Comparison of ENCODE assay signal across 8 mouse cellular contexts in the genomic region with DNA sequence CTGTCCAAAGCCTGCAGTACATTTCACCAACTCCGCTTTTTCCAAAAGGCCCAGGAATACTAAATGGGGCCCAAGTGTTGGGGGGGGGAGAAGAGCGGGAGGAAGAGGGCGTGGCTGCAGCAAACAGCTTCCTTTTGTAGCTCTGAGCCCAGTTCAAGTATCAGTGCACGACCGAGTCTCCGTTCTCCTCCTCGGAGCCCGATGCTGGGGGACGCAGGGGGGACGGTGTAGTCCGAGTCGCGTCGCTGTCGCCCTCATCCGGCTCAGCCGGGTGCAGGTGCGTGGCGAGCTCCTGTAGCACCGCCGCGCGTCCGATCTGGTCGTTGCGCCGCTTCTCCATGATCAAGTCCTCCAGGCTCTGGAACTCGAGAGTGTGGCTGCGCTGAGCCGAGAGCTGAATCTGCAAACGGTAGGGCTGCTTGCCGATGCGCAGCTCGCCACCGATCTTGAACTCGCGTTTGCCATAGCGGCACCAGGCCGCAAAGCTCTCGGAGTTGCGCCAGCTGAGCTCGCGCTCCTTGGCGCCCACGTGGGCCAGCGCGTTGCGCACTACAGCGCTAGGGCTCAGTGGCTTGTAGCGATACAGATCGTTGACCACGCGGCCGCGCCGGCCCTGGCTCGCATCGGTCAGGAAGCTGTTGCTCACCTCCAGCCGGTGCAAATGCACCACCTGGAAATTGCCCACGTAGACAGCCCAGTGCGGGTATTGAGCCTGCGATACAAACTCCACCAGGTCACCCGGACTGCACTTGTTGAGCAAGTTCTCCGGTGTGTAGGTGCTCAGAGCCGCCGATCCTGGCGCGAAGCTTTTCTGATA. TPM values are rescaled to one million over a fixed set of nuclear protein-coding genes. Genes with fewer than 3 reads are reported as not detected.
DNase-seq lines count a peak whose midpoint lies in the region; ATAC-seq and TF ChIP-seq lines count a peak whose summit lies in the region.

No protein-coding gene starts in this region.

- H3K9me3 ChIP-seq in megakaryocyte, embryonic 14.5 days: 0 out of 2 replicates have a peak, but pooled peaks cover 5% of the 10 kb centered on the region

- H3K4me3 ChIP-seq in cortical plate, adult 2 months (ENCODE audit: insufficient read depth, low read length): peak overlapping the region; percentile 64
- peak overlapping the region; percentile 97 for H3K4me3 ChIP-seq in megakaryocyte, embryonic 14.5 days (replicated peaks)

- no peak overlapping the region for H3K27ac ChIP-seq in cortical plate, adult 2 months (ENCODE audit: insufficient read depth, low read length)

- peak; percentile 21; the same call in 1 of the 2 replicates for TF ChIP-seq CTCF in cortical plate, adult 2 months (IDR thresholded peaks at IDR 0.05; ENCODE audit: extremely low read depth, insufficient read depth, low read length)

- intact Hi-C loops in gastrocnemius, postnatal 14 days (cut with DNase I; ENCODE audit: low total_unique reads): no loop called here
- intact Hi-C loops in left cerebral cortex, postnatal 10 days (cut with DNase I): loop anchor here (5.0 to 10.0 kb wide), 3 partner anchors 128 to 941 kb away; no protein-coding TSS in a partner anchor

- peak; percentile 50 for DNase-seq in gastrocnemius, postnatal 14 days
- peak; percentile 73 to 80 for DNase-seq in left cerebral cortex, postnatal 10 days (ENCODE audit: extremely low spot score in 1 of 2, low spot score in 2 of 2)
- DNase-seq in right cerebral cortex, adult 2 months (ENCODE audit: low spot score in 2 of 2): peak; percentile 74 to 85
- DNase-seq in urinary bladder, postnatal 10 days (ENCODE audit: low spot score): peak; percentile 26

- H3K4me1 ChIP-seq in cortical plate, adult 2 months (ENCODE audit: control insufficient read depth, insufficient read depth, low read length): no peaks in the 10 kb centered on the region
- peaks cover 49% of the 10 kb centered on the region for H3K4me1 ChIP-seq in megakaryocyte, embryonic 14.5 days

- H3K27me3 ChIP-seq in megakaryocyte, embryonic 14.5 days (replicated peaks): peaks cover 16% of the 10 kb centered on the region

- H3K36me3 ChIP-seq in megakaryocyte, embryonic 14.5 days (replicated peaks; ENCODE audit: low read length): peaks cover 26% of the 10 kb centered on the region

- ATAC-seq in activated CD4-positive, CD25-positive, alpha-beta regulatory T cell, adult 4 months: peak; percentile 20
- ATAC-seq in inflammation-experienced regulatory T-cells, adult 6 months: peak; percentile 32

- TF ChIP-seq POLR2A in cortical plate, adult 2 months (IDR thresholded peaks at IDR 0.05; ENCODE audit: extremely low read depth, insufficient read depth, low read length): no peak

RNA-seq across cellular contexts. Expression of gene Fam84b, which starts 30.6 kb away (rescaled TPM):
- 1 to 10 TPM; 1.8 to 2.1 TPM for polyA plus RNA-seq in activated CD4-positive, CD25-positive, alpha-beta regulatory T cell, adult 4 months (2017; shearing (Covaris generic))
- polyA plus RNA-seq in cortical plate, adult 2 months (2012; rRNA removed): 3.8 and 4.2 TPM in 2 replicates
- total RNA-seq in gastrocnemius, postnatal 14 days (2021): 1 to 10 TPM; 3.7 to 4.0 TPM
- 1 to 10 TPM; 1.3 to 2.7 (median 1.7) TPM for polyA plus RNA-seq in inflammation-experienced regulatory T-cells, adult 6 months (2017; shearing (Covaris generic))
- total RNA-seq in left cerebral cortex, postnatal 10 days (2021): 10 to 100 TPM; 12.3 to 16.1 TPM
- polyA plus RNA-seq in megakaryocyte, embryonic 14.5 days (2012; ENCODE audit: insufficient read depth, low replicate concordance): 0.77 and 1.1 TPM in 2 replicates

Comparison
In these comparisons a context has a peak if more than half of its experiments do, and no peak if none do; other contexts are left out.
1. DNase-seq: peak in every context shown above with its lines; median percentile 80 in right cerebral cortex, adult 2 months; 76 in left cerebral cortex, postnatal 10 days; 50 in gastrocnemius, postnatal 14 days; 26 in urinary bladder, postnatal 10 days.